Mouse (Mus musculus) hindbrain, embryonic 12.5 days (tissue): ENCODE results near the gene Rab43. TPM values are rescaled to one million over a fixed set of nuclear protein-coding genes. Genes with fewer than 3 reads are reported as not detected.

Experiments used
- ATAC-seq: fragments of 200-750 bp; cut with Nextera tagmentation; 2 replicates; pipeline ENCODE4 v1.8.0; 2017; ENCODE audit warnings: moderate TSS enrichment; ENCODE audit not compliant: low FRiP score
- H3K27ac ChIP-seq: fragments of 300-500 bp; sonication (generic); 2 replicates; pipeline ENCODE4 v1.5.1; 2016; ENCODE audit warnings: mild to moderate bottlenecking
- H3K27me3 ChIP-seq: fragments of 300-500 bp; sonication (generic); 2 replicates; pipeline ENCODE4 v1.6.1; 2016; ENCODE audit warnings: mild to moderate bottlenecking
- H3K36me3 ChIP-seq: fragments of 300-500 bp; sonication (generic); 2 replicates; pipeline ENCODE4 v1.6.1; 2016; ENCODE audit warnings: mild to moderate bottlenecking
- H3K4me1 ChIP-seq: fragments of 300-500 bp; sonication (generic); 2 replicates; pipeline ENCODE4 v1.6.1; 2016
- H3K4me2 ChIP-seq: fragments of 300-500 bp; sonication (generic); replicated peaks from 2 replicates; pipeline ENCODE4 v1.6.1; 2016; ENCODE audit warnings: mild to moderate bottlenecking
- H3K4me3 ChIP-seq: fragments of 300-500 bp; sonication (generic); 2 replicates; pipeline ENCODE4 v1.5.1; 2016; ENCODE audit warnings: mild to moderate bottlenecking
- H3K9ac ChIP-seq: fragments of 300-500 bp; sonication (generic); 2 replicates; pipeline ENCODE4 v1.6.1; 2016; ENCODE audit warnings: mild to moderate bottlenecking, moderate library complexity
- H3K9me3 ChIP-seq: fragments of 300-500 bp; sonication (generic); replicated peaks from 2 replicates; pipeline ENCODE4 v1.6.1; 2016; ENCODE audit warnings: mild to moderate bottlenecking
- WGBS: fragments of 180-500 bp; shearing (Covaris S2); methylation state at CpG from one replicate; pipeline ENCODE4 v1.1.7; 2016; 5-methylcytosine and 5-hydroxymethylcytosine counted together
- polyA plus RNA-seq: library from polyadenylated mRNA; unstranded; fragments of >200 nt; fragmentation: Nextera tagmentation; extraction: Ambion mirVana; gene quantifications from 2 replicates; pipeline ENCODE4 v1.2.1, GENCODE M21; 2016

The Rab43 gene
- polyA plus RNA-seq, 1 experiment from 2014 or later, result 12.2 TPM

DNA sequence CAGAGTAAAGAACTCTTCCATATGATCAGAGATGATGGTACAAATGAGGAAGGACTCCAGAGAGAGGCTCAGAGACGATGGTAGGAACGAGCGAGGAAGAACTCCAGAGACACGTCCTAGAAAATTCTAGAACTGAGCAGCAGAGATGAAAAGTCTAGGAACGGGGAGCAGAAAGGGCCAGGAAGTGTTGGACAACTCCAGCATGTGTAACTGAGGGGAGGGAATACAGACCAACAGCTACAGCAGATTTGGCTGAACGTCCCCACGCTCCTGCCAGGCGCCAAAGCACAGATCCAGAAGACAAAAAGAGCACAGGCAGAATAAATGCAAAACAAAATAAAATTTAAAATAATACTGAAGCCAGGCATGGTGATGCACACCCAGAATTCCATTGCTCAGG lies 55.1 kb downstream of the Rab43 start:
- H3K4me3 ChIP-seq, result no peak overlapping the region
- no peaks in the 10 kb centered on the region for H3K27me3 ChIP-seq
- no peaks in the 10 kb centered on the region for H3K4me1 ChIP-seq
- no peak overlapping the region for H3K27ac ChIP-seq
- no peak overlapping the region for H3K9ac ChIP-seq
- 0 out of 2 replicates have a peak, but pooled peaks cover 2% of the 10 kb centered on the region for H3K9me3 ChIP-seq
- H3K4me2 ChIP-seq, result no peak overlapping the region
- no peak for ATAC-seq
- peaks cover 7% of the 10 kb centered on the region for H3K36me3 ChIP-seq
- 90% methylated on average over 8 of the region's 8 CpGs for WGBS

DNA sequence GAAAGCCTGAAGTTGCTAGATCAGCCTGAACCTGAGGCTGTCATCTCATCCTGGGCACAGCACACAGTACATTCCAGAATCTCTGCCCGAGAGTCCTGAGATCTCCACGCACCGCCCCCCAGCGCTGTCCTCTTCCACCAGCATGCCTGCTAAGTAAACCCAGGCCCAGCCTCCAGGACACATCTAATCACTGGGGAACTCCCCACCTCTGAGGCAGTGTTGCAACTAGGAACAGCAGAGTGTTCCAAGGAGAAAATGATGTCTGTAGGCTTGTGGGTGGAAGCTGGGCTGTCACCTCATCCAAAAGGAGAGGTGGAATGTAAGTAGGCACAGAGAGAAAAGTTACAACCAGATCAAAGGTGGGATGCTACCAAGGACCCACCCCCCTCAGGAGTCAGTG lies 56.8 kb downstream of the Rab43 start:
- no peaks in the 10 kb centered on the region for H3K27me3 ChIP-seq
- ATAC-seq, result no peak
- H3K4me1 ChIP-seq, result no peaks in the 10 kb centered on the region
- WGBS, result 88% methylated on average over 4 of the region's 4 CpGs
- H3K9me3 ChIP-seq, result 0 out of 2 replicates have a peak, but pooled peaks cover 2% of the 10 kb centered on the region
- no peak overlapping the region for H3K9ac ChIP-seq
- no peak overlapping the region for H3K4me2 ChIP-seq
- H3K27ac ChIP-seq, result no peak overlapping the region
- H3K4me3 ChIP-seq, result no peak overlapping the region
- peaks cover 7% of the 10 kb centered on the region for H3K36me3 ChIP-seq

GRCm38 (mm10) chr6:87751574-87751973 lies 60.4 kb downstream of the Rab43 start:
- Histone ChIP-seq H3K9ac (no peak overlapping the region), H3K4me1 (no peaks in the 10 kb centered on the region), H3K4me3 (no peak overlapping the region), H3K36me3 (peaks cover 7% of the 10 kb centered on the region), H3K27me3 (no peaks in the 10 kb centered on the region), H3K9me3 (no peaks in the 10 kb centered on the region), H3K27ac (no peak overlapping the region), H3K4me2 (no peak overlapping the region)
- no peak for ATAC-seq
- 89% methylated on average over 6 of the region's 6 CpGs for WGBS

GRCm38 (mm10) chr6:87750184-87750910 lies 61.6 kb downstream of the Rab43 start:
- no peak overlapping the region for H3K4me3 ChIP-seq
- H3K4me1 ChIP-seq, result no peaks in the 10 kb centered on the region
- 89% methylated on average over 8 of the region's 8 CpGs for WGBS
- H3K9ac ChIP-seq, result no peak overlapping the region
- peaks cover 7% of the 10 kb centered on the region for H3K36me3 ChIP-seq
- no peak overlapping the region for H3K4me2 ChIP-seq
- ATAC-seq, result no peak
- H3K27me3 ChIP-seq, result no peaks in the 10 kb centered on the region
- no peak overlapping the region for H3K27ac ChIP-seq
- no peaks in the 10 kb centered on the region for H3K9me3 ChIP-seq

- ATAC-seq, result no peak
- 88% methylated on average over 6 of the region's 6 CpGs for WGBS
Measured at GRCm38 (mm10) chr6:87748531-87748930, 63.4 kb downstream of the Rab43 start.

DNA sequence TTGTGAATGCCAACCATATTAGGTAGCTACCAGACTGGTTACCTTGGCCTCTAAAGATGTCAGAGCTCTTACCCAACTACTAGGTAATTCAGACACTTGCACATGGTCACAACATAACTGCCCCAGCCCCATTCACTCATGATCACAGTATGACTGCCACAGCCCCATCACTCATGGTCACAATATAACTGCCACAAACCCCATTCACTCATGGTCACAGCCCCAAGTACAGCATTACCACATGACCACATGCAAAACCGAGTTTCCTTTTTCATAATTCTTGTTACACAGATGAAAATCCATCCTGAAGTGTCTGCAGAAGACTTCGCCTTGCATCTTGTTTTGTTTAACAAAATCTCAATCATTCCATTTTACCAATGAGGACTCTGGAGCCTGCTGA lies 63.9 kb downstream of the Rab43 start:
- no peaks in the 10 kb centered on the region for H3K9me3 ChIP-seq
- H3K4me2 ChIP-seq, result no peak overlapping the region
- no peaks in the 10 kb centered on the region for H3K36me3 ChIP-seq
- no peak for ATAC-seq
- no peak overlapping the region for H3K9ac ChIP-seq
- H3K27me3 ChIP-seq, result no peaks in the 10 kb centered on the region
- H3K27ac ChIP-seq, result no peak overlapping the region
- no peak overlapping the region for H3K4me3 ChIP-seq
- H3K4me1 ChIP-seq, result no peaks in the 10 kb centered on the region
- 92% methylated on average over 2 of the region's 2 CpGs for WGBS

More at GRCm38 (mm10) chr6:87748531-87748930, 63.4 kb downstream of the Rab43 start:
- Histone ChIP-seq H3K9ac (no peak overlapping the region), H3K4me2 (no peak overlapping the region), H3K36me3 (no peaks in the 10 kb centered on the region), H3K4me1 (no peaks in the 10 kb centered on the region), H3K27me3 (no peaks in the 10 kb centered on the region), H3K4me3 (no peak overlapping the region), H3K9me3 (no peaks in the 10 kb centered on the region), H3K27ac (no peak overlapping the region)

GRCm38 (mm10) chr6:87746849-87747248 lies 65.1 kb downstream of the Rab43 start:
- Histone ChIP-seq H3K4me2 (no peak overlapping the region), H3K9me3 (no peaks in the 10 kb centered on the region), H3K36me3 (no peaks in the 10 kb centered on the region), H3K9ac (no peak overlapping the region), H3K27ac (no peak overlapping the region), H3K27me3 (no peaks in the 10 kb centered on the region), H3K4me1 (no peaks in the 10 kb centered on the region), H3K4me3 (no peak overlapping the region)
- WGBS, result 78% methylated on average over 2 of the region's 2 CpGs
- no peak for ATAC-seq

GRCm38 (mm10) chr6:87746059-87746458 lies 65.9 kb downstream of the Rab43 start:
- ATAC-seq, result no peak
- Histone ChIP-seq H3K9ac (no peak overlapping the region), H3K9me3 (no peaks in the 10 kb centered on the region), H3K4me2 (no peak overlapping the region), H3K4me3 (no peak overlapping the region), H3K27ac (no peak overlapping the region), H3K4me1 (no peaks in the 10 kb centered on the region), H3K36me3 (no peaks in the 10 kb centered on the region), H3K27me3 (no peaks in the 10 kb centered on the region)
- WGBS, result 75% methylated on average over 3 of the region's 3 CpGs

DNA sequence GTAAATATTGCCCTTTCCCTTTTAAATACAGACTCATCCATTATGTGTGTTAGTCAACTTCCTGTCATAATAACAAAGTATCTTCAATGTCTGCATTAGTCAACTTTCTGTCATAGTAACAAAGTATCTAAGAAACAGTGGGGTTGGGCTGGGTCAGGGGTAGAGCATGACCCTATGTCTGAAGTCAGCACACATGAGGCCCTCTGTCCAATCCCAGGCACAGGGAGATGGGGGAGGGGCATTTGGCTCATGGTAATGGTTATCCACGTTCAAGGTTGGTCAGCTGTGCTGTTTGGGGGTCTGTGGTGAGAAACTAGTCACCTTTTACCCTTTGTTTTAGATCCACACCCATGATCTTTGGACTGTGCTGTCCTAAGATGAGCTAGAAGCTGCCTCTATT lies 66.7 kb downstream of the Rab43 start:
- Histone ChIP-seq H3K27ac (no peak overlapping the region), H3K36me3 (no peaks in the 10 kb centered on the region), H3K9ac (no peak overlapping the region), H3K4me1 (no peaks in the 10 kb centered on the region), H3K4me3 (no peak overlapping the region), H3K4me2 (no peak overlapping the region), H3K27me3 (no peaks in the 10 kb centered on the region), H3K9me3 (no peaks in the 10 kb centered on the region)
- 46% methylated on average over 1 of the region's 1 CpGs for WGBS
- no peak for ATAC-seq

DNA sequence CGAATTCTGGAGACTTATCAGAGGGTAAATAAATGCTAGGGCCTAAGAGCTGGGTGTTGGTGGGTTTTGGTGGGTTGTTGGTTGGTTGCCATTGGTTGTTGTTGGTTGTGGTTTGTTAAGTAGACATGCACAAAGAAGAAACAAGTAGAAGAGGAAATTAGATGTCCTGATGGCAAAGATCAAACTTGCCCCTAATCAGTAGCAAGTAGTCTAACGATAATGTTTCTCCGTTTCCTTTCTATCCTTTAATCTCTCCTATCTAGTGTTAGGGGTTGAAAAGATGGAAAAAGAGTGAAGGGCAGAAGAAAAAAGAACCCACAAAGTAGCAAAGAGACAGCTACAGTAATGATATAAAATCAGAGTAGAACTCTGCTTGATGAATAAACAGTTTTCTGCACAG lies 67.3 kb downstream of the Rab43 start:
- H3K4me3 ChIP-seq, result no peak overlapping the region
- no peak overlapping the region for H3K4me2 ChIP-seq
- H3K27me3 ChIP-seq, result 0 out of 2 replicates have a peak, but pooled peaks cover 4% of the 10 kb centered on the region
- H3K36me3 ChIP-seq, result no peaks in the 10 kb centered on the region
- H3K27ac ChIP-seq, result no peak overlapping the region
- WGBS, result 95% methylated on average over 3 of the region's 3 CpGs
- no peak overlapping the region for H3K9ac ChIP-seq
- no peaks in the 10 kb centered on the region for H3K9me3 ChIP-seq
- no peak for ATAC-seq
- no peaks in the 10 kb centered on the region for H3K4me1 ChIP-seq

- 72% methylated on average over 5 of the region's 5 CpGs for WGBS
- H3K27ac ChIP-seq, result no peak overlapping the region
- peaks cover 4% of the 10 kb centered on the region for H3K4me1 ChIP-seq
- no peak for ATAC-seq
- no peak overlapping the region for H3K9ac ChIP-seq
- no peaks in the 10 kb centered on the region for H3K36me3 ChIP-seq
- H3K4me2 ChIP-seq, result no peak overlapping the region
- 0 out of 2 replicates have a peak, but pooled peaks cover 8% of the 10 kb centered on the region for H3K27me3 ChIP-seq
- H3K9me3 ChIP-seq, result no peaks in the 10 kb centered on the region
- no peak overlapping the region for H3K4me3 ChIP-seq
Measured at GRCm38 (mm10) chr6:87743281-87743680, 68.7 kb downstream of the Rab43 start.

GRCm38 (mm10) chr6:87742804-87743203 lies 69.2 kb downstream of the Rab43 start:
- Histone ChIP-seq H3K36me3 (no peaks in the 10 kb centered on the region), H3K4me2 (no peak overlapping the region), H3K27ac (no peak overlapping the region), H3K9me3 (no peaks in the 10 kb centered on the region), H3K27me3 (0 out of 2 replicates have a peak, but pooled peaks cover 10% of the 10 kb centered on the region), H3K9ac (no peak overlapping the region), H3K4me3 (no peak overlapping the region), H3K4me1 (peaks cover 9% of the 10 kb centered on the region)
- 73% methylated on average over 5 of the region's 5 CpGs for WGBS
- ATAC-seq, result no peak

GRCm38 (mm10) chr6:87741978-87742377 lies 70.0 kb downstream of the Rab43 start:
- Histone ChIP-seq H3K4me2 (no peak overlapping the region), H3K27ac (no peak overlapping the region), H3K9ac (no peak overlapping the region), H3K36me3 (no peaks in the 10 kb centered on the region), H3K27me3 (0 out of 2 replicates have a peak, but pooled peaks cover 11% of the 10 kb centered on the region), H3K4me3 (no peak overlapping the region), H3K4me1 (peaks cover 15% of the 10 kb centered on the region), H3K9me3 (no peaks in the 10 kb centered on the region)
- no peak for ATAC-seq
- 93% methylated on average over 8 of the region's 8 CpGs for WGBS
